Mouse (Mus musculus): Measurements from ENCODE around the gene Arl10.

DNA sequence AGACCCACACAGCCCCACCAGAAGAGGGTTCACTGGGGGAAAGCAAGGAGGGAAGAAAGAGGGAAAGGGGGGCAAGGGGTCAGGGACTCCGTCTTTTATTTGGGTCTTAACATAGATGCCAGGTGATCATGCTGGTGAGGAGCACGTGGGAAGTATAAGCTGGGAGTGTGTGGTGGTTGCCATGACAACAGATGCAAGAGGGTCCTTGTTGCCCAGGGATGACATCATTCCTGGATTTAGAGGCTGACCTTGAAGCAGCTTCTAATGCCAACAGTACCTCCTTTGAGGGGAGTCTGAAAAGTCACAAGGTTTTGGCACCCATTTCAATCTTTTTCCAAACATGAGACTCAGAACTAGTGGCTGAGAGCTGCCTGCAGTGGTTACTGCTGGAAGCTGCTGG is 3.2 kb upstream of the Arl10 start:
- TF ChIP-seq FLI1 (IDR thresholded peaks at IDR 0.05; ENCODE audit: low read length) (no peak), GATA1 (IDR thresholded peaks at IDR 0.05; ENCODE audit: borderline replicate concordance, low read length) (no peak)

Data from megakaryocyte, embryonic 14.5 days (primary cell).